Mouse (Mus musculus) gonadal fat pad, adult 2 months (tissue): Measurements from ENCODE around the gene C1qb. TPM values are rescaled to one million over a fixed set of nuclear protein-coding genes. Genes with fewer than 3 reads are reported as not detected.

Experiments
- DNase-seq: peaks from one replicate; pipeline ENCODE4 v3.0.0-alpha.2; 2012; ENCODE audit warnings: low read depth
- polyA plus RNA-seq: library from polyadenylated mRNA; depleted of rRNA; stranded (reverse); fragments of >200 nt; gene quantifications from 2 replicates; pipeline ENCODE4 v1.2.3, GENCODE M21; 2012; rRNA removed

Gene C1qb
- 134 and 203 TPM in 2 replicates for polyA plus RNA-seq

DNA sequence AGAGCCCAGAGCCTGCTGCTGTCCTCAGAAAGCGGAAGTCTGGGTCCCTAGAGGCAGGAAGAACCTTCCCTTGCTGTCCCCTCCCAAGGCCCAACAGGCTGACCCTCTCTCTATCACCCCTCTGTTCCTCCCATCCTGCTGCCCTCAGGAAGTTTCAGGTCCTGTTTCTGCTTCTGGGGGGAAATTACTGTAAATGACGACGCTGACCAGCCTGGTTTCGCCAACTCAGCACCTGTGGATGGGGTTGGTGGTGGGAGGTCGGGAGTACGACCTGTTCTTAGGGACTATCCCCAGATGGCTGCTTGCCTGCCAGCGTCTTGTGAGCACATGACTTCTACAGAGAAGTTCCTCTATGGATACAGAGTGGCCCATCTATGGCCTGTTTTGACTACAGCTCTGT lies at the start of gene C1qb:
Gene C1qb (minus strand): TSS at position 87 of the 400 bp plus-strand sequence.
- no peak for DNase-seq

GRCm38 (mm10) chr4:136934746-136935613 lies 49.0 kb upstream of the C1qb start:
- DNase-seq, result no peak

DNA sequence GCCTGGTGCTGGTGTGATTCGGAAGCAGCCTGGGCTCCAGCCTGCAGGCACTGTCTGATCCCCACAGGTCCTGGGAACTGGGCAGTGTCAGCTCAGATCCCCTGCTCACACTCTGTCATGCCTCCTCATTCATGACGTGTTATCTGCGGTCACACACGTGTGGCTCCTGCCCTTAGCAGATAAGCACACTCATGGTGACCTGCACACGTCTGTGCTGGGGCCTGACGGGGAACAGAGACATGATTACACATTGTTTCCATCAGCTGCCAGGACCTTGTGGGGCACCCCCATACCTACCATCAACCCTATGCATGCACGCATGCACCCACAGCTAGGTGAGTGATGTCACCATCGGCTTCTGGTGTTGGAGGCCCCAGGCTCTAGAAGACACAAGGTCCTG lies 44.5 kb upstream of the C1qb start:
- no peak for DNase-seq

DNA sequence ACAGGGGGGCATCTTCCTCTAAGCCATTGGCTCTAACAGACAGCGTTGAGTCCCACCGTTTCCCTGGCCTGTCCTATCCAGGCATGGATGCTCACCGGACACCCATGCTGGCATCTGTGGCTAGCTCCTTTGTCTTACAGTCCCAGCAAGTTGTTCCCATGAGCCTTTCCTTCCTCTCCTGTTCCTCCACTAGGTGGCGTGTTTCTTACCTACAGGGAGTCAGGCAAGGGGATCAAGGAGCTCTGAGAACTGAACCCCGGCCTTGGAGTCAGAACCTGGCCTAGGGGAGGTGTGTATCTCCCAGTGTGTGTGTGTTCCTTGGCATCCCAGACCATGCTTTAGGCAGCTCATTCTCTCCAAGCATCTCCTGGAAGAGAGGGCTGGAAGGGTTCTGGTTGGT lies 42.9 kb upstream of the C1qb start:
- DNase-seq, result no peak

- no peak for DNase-seq
Observed at GRCm38 (mm10) chr4:136925804-136926203, 39.8 kb upstream of the C1qb start.

GRCm38 (mm10) chr4:136924529-136924928 lies 38.5 kb upstream of the C1qb start:
- no peak for DNase-seq

- DNase-seq, result no peak
Observed at GRCm38 (mm10) chr4:136919526-136919925, 33.5 kb upstream of the C1qb start.

DNA sequence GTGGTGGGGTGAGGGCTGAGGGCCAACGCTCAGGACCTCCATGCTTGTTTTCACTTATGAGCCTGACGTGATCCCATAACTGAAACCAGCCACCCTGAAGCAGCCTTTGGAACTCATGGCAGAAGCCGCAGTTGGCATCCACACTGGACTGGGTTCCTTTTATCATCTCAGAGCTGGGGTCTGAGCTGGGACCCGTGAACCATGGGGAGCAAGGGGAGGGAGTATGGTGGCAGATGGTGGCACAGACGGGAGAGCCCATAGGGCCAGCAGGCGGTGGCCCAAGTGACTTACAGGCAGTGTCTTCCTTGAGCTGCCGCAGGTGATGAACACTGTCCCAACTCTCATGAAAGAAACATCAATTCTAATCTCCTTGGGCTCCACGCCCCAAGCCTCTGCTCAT lies 32.8 kb upstream of the C1qb start:
- no peak for DNase-seq

- DNase-seq, result no peak
Observed at GRCm38 (mm10) chr4:136917165-136917524, 31.2 kb upstream of the C1qb start.

- no peak for DNase-seq
Observed at GRCm38 (mm10) chr4:136916359-136917164, 30.6 kb upstream of the C1qb start.

- no peak for DNase-seq
Observed at GRCm38 (mm10) chr4:136912841-136913240, 26.9 kb upstream of the C1qb start.

- no peak for DNase-seq
Observed at GRCm38 (mm10) chr4:136911804-136912203, 25.8 kb upstream of the C1qb start.

GRCm38 (mm10) chr4:136911211-136911646 lies 25.2 kb upstream of the C1qb start:
- DNase-seq, result no peak

GRCm38 (mm10) chr4:136907809-136908208 lies 21.8 kb upstream of the C1qb start:
- DNase-seq, result no peak

GRCm38 (mm10) chr4:136907033-136907432 lies 21.0 kb upstream of the C1qb start:
- DNase-seq, result no peak

DNA sequence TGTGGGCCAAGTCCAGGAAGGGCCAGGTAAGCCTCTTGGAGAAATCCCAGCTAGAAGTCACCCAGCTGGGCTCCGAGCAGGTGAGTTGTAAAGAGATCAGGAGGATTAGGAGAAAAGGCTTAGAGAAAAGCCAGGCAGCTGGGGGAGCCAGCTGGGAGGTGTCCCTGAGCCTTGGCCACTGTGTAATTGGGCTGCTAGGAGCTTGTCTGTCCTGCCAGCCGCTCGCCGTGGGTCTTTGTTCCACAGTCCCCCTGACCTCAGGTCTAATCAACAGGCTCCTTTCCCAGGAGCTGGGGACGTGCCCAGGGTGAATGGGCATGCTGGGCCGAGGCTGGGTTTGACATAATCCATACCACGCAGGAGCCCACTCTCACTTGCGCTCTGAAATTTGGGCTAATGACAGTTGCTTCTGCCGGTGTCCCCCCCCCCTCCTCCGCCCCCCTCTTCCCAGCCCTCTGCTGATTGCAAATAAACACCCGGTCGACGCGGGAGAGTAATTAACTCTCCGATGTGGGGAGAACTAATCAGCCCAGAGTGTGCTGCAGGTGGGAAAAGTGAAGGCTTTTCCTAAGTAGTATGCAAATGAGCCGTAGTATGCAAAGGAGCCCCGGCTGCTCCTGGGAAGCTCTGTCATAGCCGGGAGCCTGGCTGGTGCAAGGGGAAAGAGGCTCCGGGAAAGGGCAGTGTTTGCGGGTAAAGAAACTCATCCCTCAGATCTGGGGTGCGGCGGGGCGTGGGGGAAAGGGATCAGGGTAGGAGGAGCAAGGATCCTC lies 19.0 kb upstream of the C1qb start:
- DNase-seq, result no peak

DNA sequence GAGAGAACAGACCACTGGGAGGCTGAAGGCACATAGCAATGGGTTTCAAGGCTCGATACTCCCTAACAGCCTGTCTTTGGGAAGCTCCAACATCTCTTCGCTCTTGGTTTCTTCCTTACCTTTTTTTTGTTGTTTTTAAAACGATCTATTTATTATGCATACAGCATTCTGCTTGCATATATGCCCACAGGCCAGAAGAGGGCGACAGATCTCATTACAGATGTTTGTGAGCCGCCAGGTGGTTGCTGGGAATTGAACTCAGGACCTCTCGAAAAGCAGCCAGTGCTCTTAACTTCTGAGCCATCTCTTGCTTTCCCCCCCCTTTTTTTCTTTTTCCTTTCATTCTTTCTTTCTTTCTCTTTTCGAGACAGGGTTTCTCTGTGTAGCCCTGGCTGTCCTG lies 13.2 kb upstream of the C1qb start:
- no peak for DNase-seq

DNA sequence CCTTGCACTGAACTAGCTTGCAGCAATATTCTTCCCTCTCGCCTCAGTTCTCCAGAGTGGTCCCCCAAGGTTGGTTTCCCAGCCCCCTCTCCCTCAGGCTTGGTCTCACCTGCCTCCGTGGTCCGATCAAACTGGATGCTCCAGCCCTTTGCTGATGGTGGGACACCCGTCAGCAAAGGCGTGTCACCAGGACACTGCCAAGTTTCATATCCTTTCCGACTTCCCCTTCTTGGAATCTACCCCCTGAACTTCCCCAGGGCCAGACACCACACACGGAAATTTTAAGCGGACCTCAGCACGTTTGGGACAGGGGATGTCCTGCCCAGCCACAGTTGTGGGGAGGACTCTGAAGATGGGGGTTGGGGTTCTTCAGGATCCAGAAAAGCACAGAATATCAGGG lies 12.7 kb upstream of the C1qb start, which contains the start of gene C1qa:
Gene C1qa (minus strand): TSS at position 167 of the 400 bp plus-strand sequence.
- no peak for DNase-seq

- no peak for DNase-seq
Observed at GRCm38 (mm10) chr4:136898084-136898598, 12.2 kb upstream of the C1qb start.

DNA sequence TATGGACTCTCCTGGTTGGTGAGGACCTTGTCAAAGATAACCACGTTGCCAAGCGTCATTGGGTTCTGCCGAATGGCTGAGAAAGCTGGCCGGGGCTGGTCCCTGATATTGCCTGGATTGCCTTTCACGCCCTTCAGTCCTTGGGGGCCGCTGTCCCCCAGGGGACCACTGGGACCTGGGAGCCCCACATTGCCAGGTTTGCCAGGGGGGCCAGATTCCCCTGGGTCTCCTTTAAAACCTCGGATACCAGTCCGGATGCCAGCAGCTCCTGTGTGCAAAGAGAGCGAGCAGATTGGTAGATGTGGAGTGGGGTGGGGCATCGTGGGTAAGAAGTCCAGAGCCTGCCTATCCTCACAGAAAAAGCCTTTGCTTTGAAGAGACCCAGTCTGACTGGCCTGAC lies 10.5 kb upstream of the C1qb start:
- no peak for DNase-seq

- DNase-seq, result no peak
Observed at GRCm38 (mm10) chr4:136895861-136896260, 9.9 kb upstream of the C1qb start.

GRCm38 (mm10) chr4:136894821-136895220 lies 8.8 kb upstream of the C1qb start:
- no peak for DNase-seq
